Mouse (Mus musculus): ENCODE measurements at regions not wholly inside any gene's neighbourhood (a gene's known extent, or its start where the extent isn't known, plus 50 kb on each side); places are given as distances from the start of the nearest gene placed in this dataset.
A peak's percentile ranks its signal among the peaks of the same experiment; 100 is the strongest.

DNA sequence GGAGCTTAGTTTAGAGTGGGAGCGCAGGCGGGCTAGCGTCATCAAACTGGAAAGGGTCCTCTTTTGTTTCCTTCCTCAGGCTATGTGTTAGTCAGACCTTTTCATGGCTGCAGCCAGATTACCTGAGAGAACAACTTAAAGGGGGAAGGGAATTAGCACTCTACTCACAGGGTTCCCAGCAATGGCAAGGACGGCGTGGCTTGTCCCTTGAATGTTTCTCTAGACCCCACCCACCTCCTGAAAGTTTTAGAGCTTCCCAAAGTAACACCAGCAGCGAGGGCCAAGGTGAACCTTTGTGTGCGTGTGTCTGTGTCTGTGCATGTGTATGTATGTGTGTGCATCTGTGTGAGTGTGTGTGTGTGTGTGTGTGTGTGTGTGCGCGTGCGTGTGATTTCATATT, 1151.0 kb upstream of the Gulo start:
- H3K4me1 ChIP-seq (ENCODE audit: control insufficient read depth, insufficient read depth, low read length): no peaks in the 10 kb centered on the region
- 84% methylated on average over 10 of the region's 10 CpGs for WGBS
- TF ChIP-seq POLR2A (IDR thresholded peaks at IDR 0.05; ENCODE audit: borderline replicate concordance, control insufficient read depth, low read depth, low read length) (no peak), CTCF (IDR thresholded peaks at IDR 0.05; ENCODE audit: control insufficient read depth, insufficient read depth, low read length) (no peak)
- H3K4me3 ChIP-seq (replicated peaks; ENCODE audit: control insufficient read depth, low read depth, low read length): no peak overlapping the region
- H3K27ac ChIP-seq (ENCODE audit: control insufficient read depth, insufficient read depth, low read depth, low read length, poor library complexity): no peak overlapping the region

DNA sequence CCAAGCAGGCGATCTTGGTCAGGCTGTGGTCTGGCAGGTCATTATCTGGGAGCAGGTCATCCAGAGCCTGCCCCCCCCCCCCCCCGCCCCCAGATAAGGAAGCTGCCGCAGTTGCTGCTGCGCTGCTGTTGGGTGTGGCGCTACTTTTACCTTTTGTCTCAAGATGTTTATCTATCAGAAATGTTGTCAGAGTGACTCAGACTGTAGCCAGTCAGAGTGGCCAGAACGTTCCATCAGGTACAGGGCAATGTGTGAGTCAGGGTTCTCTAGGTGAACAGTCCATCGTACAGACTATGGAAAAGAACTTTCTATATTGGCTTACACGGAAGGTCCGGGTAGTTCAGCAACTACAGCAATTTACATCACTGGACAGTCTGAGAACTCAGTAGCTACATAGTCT, 1149.9 kb upstream of the Gulo start:
- Histone ChIP-seq H3K4me1 (ENCODE audit: control insufficient read depth, insufficient read depth, low read length) (no peaks in the 10 kb centered on the region), H3K4me3 (replicated peaks; ENCODE audit: control insufficient read depth, low read depth, low read length) (no peak overlapping the region), H3K27ac (ENCODE audit: control insufficient read depth, insufficient read depth, low read depth, low read length, poor library complexity) (no peak overlapping the region)
- 66% methylated on average over 9 of the region's 9 CpGs for WGBS
- no peak for TF ChIP-seq POLR2A (IDR thresholded peaks at IDR 0.05; ENCODE audit: borderline replicate concordance, control insufficient read depth, low read depth, low read length)
- TF ChIP-seq CTCF (IDR thresholded peaks at IDR 0.05; ENCODE audit: control insufficient read depth, insufficient read depth, low read length): no peak

DNA sequence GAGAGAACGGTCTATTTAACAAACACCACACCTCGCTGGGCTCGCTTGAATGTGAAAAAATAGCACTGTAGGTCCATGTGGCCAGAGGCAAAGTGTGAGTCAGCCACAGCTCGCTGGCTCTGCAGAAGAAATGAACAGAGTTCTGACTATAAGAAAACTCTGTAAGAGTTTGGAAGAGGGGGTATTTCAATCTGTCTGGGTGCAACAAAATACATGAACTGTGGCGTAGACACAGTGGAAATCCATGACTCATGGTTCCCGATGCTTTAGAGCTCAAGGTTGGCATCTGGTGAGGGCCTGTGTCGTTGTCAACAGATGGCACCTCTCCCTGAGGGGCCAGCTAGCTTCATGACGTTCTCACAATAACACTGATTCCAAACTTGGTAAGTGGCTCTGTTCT, 1147.4 kb upstream of the Gulo start:
- WGBS: 72% methylated on average over 8 of the region's 8 CpGs
- Histone ChIP-seq H3K4me3 (replicated peaks; ENCODE audit: control insufficient read depth, low read depth, low read length) (no peak overlapping the region), H3K27ac (ENCODE audit: control insufficient read depth, insufficient read depth, low read depth, low read length, poor library complexity) (no peak overlapping the region), H3K4me1 (ENCODE audit: control insufficient read depth, insufficient read depth, low read length) (no peaks in the 10 kb centered on the region)
- no peak for TF ChIP-seq CTCF (IDR thresholded peaks at IDR 0.05; ENCODE audit: control insufficient read depth, insufficient read depth, low read length)
- TF ChIP-seq POLR2A (IDR thresholded peaks at IDR 0.05; ENCODE audit: borderline replicate concordance, control insufficient read depth, low read depth, low read length): no peak

DNA sequence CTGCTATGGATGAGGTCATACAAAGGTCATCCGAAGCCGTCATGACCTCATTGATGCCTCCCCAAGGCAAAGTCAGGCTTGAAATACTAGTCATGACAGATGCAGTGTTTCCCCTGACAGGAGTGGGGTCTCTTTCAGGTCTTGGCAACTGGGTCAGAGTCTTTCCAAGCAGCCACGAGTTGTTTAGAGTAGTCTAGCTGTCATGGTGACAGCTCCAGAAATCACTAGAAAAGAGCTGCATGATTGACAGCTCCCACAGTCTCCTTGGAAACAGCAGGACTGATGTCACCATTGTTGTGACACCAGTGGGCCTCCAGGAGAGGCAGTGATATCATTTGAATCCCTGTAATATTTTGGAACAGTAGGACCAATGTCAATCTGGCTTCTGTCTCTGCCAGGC, 1144.6 kb upstream of the Gulo start:
- Histone ChIP-seq H3K4me3 (replicated peaks; ENCODE audit: control insufficient read depth, low read depth, low read length) (no peak overlapping the region), H3K27ac (ENCODE audit: control insufficient read depth, insufficient read depth, low read depth, low read length, poor library complexity) (no peak overlapping the region), H3K4me1 (ENCODE audit: control insufficient read depth, insufficient read depth, low read length) (no peaks in the 10 kb centered on the region)
- WGBS: 70% methylated on average over 3 of the region's 3 CpGs
- TF ChIP-seq POLR2A (IDR thresholded peaks at IDR 0.05; ENCODE audit: borderline replicate concordance, control insufficient read depth, low read depth, low read length): no peak

DNA sequence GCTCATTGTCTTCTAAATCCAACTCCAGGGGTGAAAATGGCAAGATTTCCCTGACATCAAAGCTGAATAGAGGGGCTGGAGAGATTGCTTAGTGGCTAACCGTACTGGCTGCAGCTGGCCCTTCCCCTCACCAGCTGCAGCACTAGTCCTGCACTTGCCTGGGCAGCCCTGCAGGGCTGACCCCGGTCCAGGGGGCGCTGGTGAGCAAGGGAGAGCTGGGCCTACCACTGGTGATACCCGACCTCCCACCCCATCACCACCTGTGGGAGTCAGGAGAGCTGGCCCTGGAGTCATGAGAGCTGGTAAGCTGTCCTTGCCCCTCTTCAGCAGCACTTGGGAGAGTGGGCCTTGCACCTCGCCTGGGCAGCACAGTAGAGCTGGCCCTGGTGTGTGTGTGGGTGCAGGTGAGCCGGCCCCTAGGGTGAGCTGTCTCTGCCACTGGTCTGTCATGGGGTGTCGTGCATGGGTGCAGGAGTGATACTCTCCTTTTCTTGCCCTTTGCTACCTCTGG, 1141.0 kb upstream of the Gulo start:
- Histone ChIP-seq H3K27ac (ENCODE audit: control insufficient read depth, insufficient read depth, low read depth, low read length, poor library complexity) (no peak overlapping the region), H3K4me1 (ENCODE audit: control insufficient read depth, insufficient read depth, low read length) (no peaks in the 10 kb centered on the region), H3K4me3 (replicated peaks; ENCODE audit: control insufficient read depth, low read depth, low read length) (no peak overlapping the region)
- 52% methylated on average over 7 of the region's 7 CpGs for WGBS
- TF ChIP-seq CTCF (IDR thresholded peaks at IDR 0.05; ENCODE audit: control insufficient read depth, insufficient read depth, low read length): 0 out of 2 replicates have a peak, but pooled peaks have one; percentile 7
- no peak for TF ChIP-seq POLR2A (IDR thresholded peaks at IDR 0.05; ENCODE audit: borderline replicate concordance, control insufficient read depth, low read depth, low read length)

DNA sequence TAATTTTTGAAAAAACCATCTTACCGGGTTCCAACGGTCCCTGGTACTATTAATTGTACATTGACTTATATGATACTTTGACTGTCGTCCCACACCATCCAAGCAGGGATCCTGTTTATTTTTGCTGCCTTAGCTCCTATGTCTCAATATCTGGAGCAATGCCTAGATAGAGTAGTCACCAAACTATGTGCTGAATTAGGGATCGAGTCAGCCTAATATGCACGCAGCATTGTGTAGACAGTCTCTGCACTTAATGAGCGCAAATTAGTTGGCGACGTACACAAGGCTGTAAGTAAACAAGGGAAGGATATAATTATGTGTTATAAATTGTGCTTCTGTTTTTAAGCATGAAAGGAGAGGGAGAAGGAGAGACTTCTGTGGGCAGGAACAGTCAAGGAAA, 1140.1 kb upstream of the Gulo start:
- no peak overlapping the region for H3K27ac ChIP-seq (ENCODE audit: control insufficient read depth, insufficient read depth, low read depth, low read length, poor library complexity)
- no peaks in the 10 kb centered on the region for H3K4me1 ChIP-seq (ENCODE audit: control insufficient read depth, insufficient read depth, low read length)
- TF ChIP-seq POLR2A (IDR thresholded peaks at IDR 0.05; ENCODE audit: borderline replicate concordance, control insufficient read depth, low read depth, low read length) (no peak), CTCF (IDR thresholded peaks at IDR 0.05; ENCODE audit: control insufficient read depth, insufficient read depth, low read length) (no peak)
- H3K4me3 ChIP-seq (replicated peaks; ENCODE audit: control insufficient read depth, low read depth, low read length): no peak overlapping the region
- WGBS: 87% methylated on average over 8 of the region's 8 CpGs

DNA sequence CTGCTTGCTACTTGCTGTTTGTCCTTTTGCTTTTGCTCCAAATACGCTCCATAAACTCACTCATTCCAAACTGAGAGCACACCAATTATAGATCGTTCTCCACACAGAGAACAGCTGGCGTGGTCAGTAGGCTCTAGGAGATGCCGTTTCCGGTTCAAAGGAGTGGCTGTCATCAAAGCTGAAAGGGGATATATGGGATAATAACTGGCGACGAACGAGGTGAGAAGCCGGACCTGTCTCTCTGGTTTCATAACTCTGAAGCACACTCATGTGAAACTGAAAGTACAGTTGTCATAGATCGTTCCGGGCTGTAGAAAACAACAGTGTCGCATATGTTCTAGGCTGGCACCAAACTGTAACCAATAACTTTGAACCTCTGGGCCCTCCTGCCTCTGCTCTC, 1137.6 kb upstream of the Gulo start:
- H3K27ac ChIP-seq (ENCODE audit: control insufficient read depth, insufficient read depth, low read depth, low read length, poor library complexity): no peak overlapping the region
- TF ChIP-seq POLR2A (IDR thresholded peaks at IDR 0.05; ENCODE audit: borderline replicate concordance, control insufficient read depth, low read depth, low read length) (no peak), CTCF (IDR thresholded peaks at IDR 0.05; ENCODE audit: control insufficient read depth, insufficient read depth, low read length) (no peak)
- 73% methylated on average over 12 of the region's 12 CpGs for WGBS

DNA sequence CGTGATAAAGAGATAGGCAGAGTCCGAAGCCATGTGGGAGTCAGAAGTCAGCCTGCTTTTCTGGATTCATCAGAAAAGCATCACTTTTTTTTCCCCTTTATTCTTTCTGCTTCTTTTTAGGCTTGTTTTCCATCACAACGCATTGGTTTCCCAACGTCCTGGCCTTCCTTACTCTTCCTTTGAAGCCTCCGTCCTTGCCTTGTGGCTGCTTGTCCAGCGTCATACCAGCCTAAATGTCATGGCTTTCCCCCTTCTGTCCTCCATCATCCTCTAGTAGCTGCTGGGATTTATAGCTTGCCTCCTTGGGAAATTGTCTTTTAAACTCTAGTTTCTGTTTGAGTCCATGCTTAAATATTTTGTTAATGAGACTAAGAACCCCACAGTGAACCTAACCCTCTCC, 1136.0 kb upstream of the Gulo start:
- no peak overlapping the region for H3K4me3 ChIP-seq (replicated peaks; ENCODE audit: control insufficient read depth, low read depth, low read length)
- 86% methylated on average over 6 of the region's 6 CpGs for WGBS
- TF ChIP-seq CTCF (IDR thresholded peaks at IDR 0.05; ENCODE audit: control insufficient read depth, insufficient read depth, low read length) (no peak), POLR2A (IDR thresholded peaks at IDR 0.05; ENCODE audit: borderline replicate concordance, control insufficient read depth, low read depth, low read length) (no peak)
- no peak overlapping the region for H3K27ac ChIP-seq (ENCODE audit: control insufficient read depth, insufficient read depth, low read depth, low read length, poor library complexity)
- H3K4me1 ChIP-seq (ENCODE audit: control insufficient read depth, insufficient read depth, low read length): no peaks in the 10 kb centered on the region

More for the DNA sequence above, 1137.6 kb upstream of the Gulo start:
- no peak overlapping the region for H3K4me3 ChIP-seq (replicated peaks; ENCODE audit: control insufficient read depth, low read depth, low read length)
- H3K4me1 ChIP-seq (ENCODE audit: control insufficient read depth, insufficient read depth, low read length): no peaks in the 10 kb centered on the region

DNA sequence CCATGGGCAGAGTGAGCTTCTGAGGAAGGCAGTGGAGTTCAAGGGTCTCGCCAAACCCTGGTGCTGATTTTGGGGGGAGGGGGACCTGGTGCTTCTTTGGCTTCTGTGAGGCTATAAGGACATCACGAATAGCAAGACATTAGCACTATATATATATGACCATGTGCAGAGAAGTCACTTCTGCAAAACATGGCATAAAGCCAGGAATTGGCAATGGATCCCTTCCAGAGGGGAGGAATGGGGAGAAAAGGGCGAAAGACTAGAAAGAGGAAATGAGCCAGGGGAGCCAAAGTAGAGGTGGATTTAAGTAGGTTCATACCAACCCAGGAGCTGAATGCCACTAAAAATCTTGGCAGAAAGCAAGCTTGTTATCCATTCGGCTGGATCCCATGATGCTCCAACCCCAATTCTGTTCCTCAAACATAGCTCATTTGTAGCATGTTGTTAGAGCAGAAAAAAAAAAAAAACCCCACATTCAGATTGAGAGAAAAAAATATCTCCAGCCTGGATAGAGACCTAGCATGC, 1135.5 kb upstream of the Gulo start:
- no peak overlapping the region for H3K4me3 ChIP-seq (replicated peaks; ENCODE audit: control insufficient read depth, low read depth, low read length)
- 76% methylated on average over 4 of the region's 4 CpGs for WGBS
- H3K4me1 ChIP-seq (ENCODE audit: control insufficient read depth, insufficient read depth, low read length): no peaks in the 10 kb centered on the region
- no peak overlapping the region for H3K27ac ChIP-seq (ENCODE audit: control insufficient read depth, insufficient read depth, low read depth, low read length, poor library complexity)
- TF ChIP-seq POLR2A (IDR thresholded peaks at IDR 0.05; ENCODE audit: borderline replicate concordance, control insufficient read depth, low read depth, low read length): no peak
- no peak for TF ChIP-seq CTCF (IDR thresholded peaks at IDR 0.05; ENCODE audit: control insufficient read depth, insufficient read depth, low read length)

All from bone marrow, adult 2 months (tissue).